Mouse (Mus musculus): ENCODE results near the gene Stpg4.

The Stpg4 gene

GRCm38 (mm10) chr17:87446767-87447611, 19.4 kb upstream of the Stpg4 start, which contains the start of gene Calm2:
Gene Calm2, minus strand, starts transcription at chr17:87446935.
- peak; percentile 98 to 99 for DNase-seq

- peak; percentile 78 to 88 for DNase-seq
These were observed 18.6 kb upstream of the Stpg4 start for GRCm38 (mm10) chr17:87445917-87446766.

- no peak for DNase-seq
These were observed 17.9 kb upstream of the Stpg4 start for GRCm38 (mm10) chr17:87445337-87445916.

GRCm38 (mm10) chr17:87444763-87445162, 17.2 kb upstream of the Stpg4 start:
- no peak for DNase-seq

- no peak for DNase-seq
These were observed 14.0 kb upstream of the Stpg4 start for GRCm38 (mm10) chr17:87441537-87441936.

- no peak for DNase-seq
These were observed 11.9 kb upstream of the Stpg4 start for GRCm38 (mm10) chr17:87439441-87439840.

GRCm38 (mm10) chr17:87433929-87434328, 6.4 kb upstream of the Stpg4 start:
- DNase-seq: no peak

GRCm38 (mm10) chr17:87432743-87433142, 5.2 kb upstream of the Stpg4 start:
- no peak for DNase-seq

- no peak for DNase-seq
These were observed 4.8 kb upstream of the Stpg4 start for GRCm38 (mm10) chr17:87432314-87432713.

- DNase-seq: no peak
These were observed 1.9 kb upstream of the Stpg4 start for GRCm38 (mm10) chr17:87429431-87429830.

- DNase-seq: no peak
These were observed 9.5 kb downstream of the Stpg4 start for GRCm38 (mm10) chr17:87418082-87418481.

GRCm38 (mm10) chr17:87406646-87407045, 20.9 kb downstream of the Stpg4 start:
- DNase-seq: no peak

GRCm38 (mm10) chr17:87405576-87405975, 22.0 kb downstream of the Stpg4 start:
- no peak for DNase-seq

- DNase-seq: no peak
These were observed 24.1 kb downstream of the Stpg4 start for GRCm38 (mm10) chr17:87403462-87403861.

- DNase-seq: no peak
These were observed 25.1 kb downstream of the Stpg4 start for GRCm38 (mm10) chr17:87402444-87402843.

- peak in 1 of 2 experiments; percentile 22 for DNase-seq
These were observed 30.5 kb downstream of the Stpg4 start for GRCm38 (mm10) chr17:87397088-87397487.

GRCm38 (mm10) chr17:87391242-87391641, 36.3 kb downstream of the Stpg4 start:
- peak in 1 of 2 experiments; percentile 56 for DNase-seq

- DNase-seq: peak; percentile 79 to 86
These were observed 40.5 kb downstream of the Stpg4 start for GRCm38 (mm10) chr17:87387068-87387467.

- no peak for DNase-seq
These were observed 41.7 kb downstream of the Stpg4 start for GRCm38 (mm10) chr17:87385835-87386234.

- no peak for DNase-seq
These were observed 46.9 kb downstream of the Stpg4 start for GRCm38 (mm10) chr17:87380681-87381080.

- DNase-seq: peak; percentile 57 to 73
These were observed 47.7 kb downstream of the Stpg4 start for GRCm38 (mm10) chr17:87379821-87380220.

GRCm38 (mm10) chr17:87379160-87379624, 48.3 kb downstream of the Stpg4 start:
- peak in 1 of 2 experiments; percentile 26 for DNase-seq

Data from kidney, postnatal 4 days (tissue).